Comparison of ENCODE assay signal across 1 mouse cellular context in genomic region chr9:107569270-107569669, GRCm38 (mm10).
TF ChIP-seq lines count a peak whose summit lies in the region.

No protein-coding gene starts in this region.

TF ChIP-seq in CH12.LX, 34 proteins besides CTCF, POLR2A, EP300 and RAD21 (continued from another document):
- no peak for TF ChIP-seq MEF2A (IDR thresholded peaks at IDR 0.05; ENCODE audit: borderline replicate concordance, low read depth, low read length)
- no peak for TF ChIP-seq SIN3A (IDR thresholded peaks at IDR 0.05; ENCODE audit: low read length)
- TF ChIP-seq MAX (IDR thresholded peaks at IDR 0.05; ENCODE audit: low read length), result peak; percentile 83
- no peak for TF ChIP-seq ZC3H11A (IDR thresholded peaks at IDR 0.05; ENCODE audit: low read depth, low read length)
- TF ChIP-seq PAX5 (IDR thresholded peaks at IDR 0.05; ENCODE audit: low read length), result no peak
- peak; percentile 77; the same call in 1 of the 2 replicates for TF ChIP-seq CHD2 (IDR thresholded peaks at IDR 0.05; ENCODE audit: low read length)
- 0 out of 2 replicates have a peak, but pooled peaks have one; percentile 4 for TF ChIP-seq TCF12 (IDR thresholded peaks at IDR 0.05; ENCODE audit: low read depth, low read length)
- TF ChIP-seq POLR2AphosphoS2 (IDR thresholded peaks at IDR 0.05; ENCODE audit: low read depth, low read length), result no peak
- TF ChIP-seq MAZ (IDR thresholded peaks at IDR 0.05; ENCODE audit: low read depth, low read length), result peak; percentile 68
- TF ChIP-seq BHLHE40 (IDR thresholded peaks at IDR 0.05; ENCODE audit: low read depth, low read length), result peak; percentile 83
- no peak for TF ChIP-seq ZKSCAN1 (IDR thresholded peaks at IDR 0.05; ENCODE audit: borderline replicate concordance, low read depth, low read length)
